Mouse (Mus musculus) adrenal gland, postnatal 36 days (tissue): Measurements from ENCODE around the gene St6galnac4. TPM values are rescaled to one million over a fixed set of nuclear protein-coding genes. Genes with fewer than 3 reads are reported as not detected.

Experiments
- DNase-seq, 2 experiments: peaks; one replicate each; pipeline ENCODE4 v3.0.0; 2021; ENCODE audit warnings: mixed read lengths in 1 of 2
- total RNA-seq, 2 experiments: library from RNA; stranded (reverse); gene quantifications; 2 replicates each; pipeline ENCODE4 v1.2.3; 2021

St6galnac4 gene
- total RNA-seq, 2 experiments from 2014 or later = 7.9 to 11.0 TPM

DNA sequence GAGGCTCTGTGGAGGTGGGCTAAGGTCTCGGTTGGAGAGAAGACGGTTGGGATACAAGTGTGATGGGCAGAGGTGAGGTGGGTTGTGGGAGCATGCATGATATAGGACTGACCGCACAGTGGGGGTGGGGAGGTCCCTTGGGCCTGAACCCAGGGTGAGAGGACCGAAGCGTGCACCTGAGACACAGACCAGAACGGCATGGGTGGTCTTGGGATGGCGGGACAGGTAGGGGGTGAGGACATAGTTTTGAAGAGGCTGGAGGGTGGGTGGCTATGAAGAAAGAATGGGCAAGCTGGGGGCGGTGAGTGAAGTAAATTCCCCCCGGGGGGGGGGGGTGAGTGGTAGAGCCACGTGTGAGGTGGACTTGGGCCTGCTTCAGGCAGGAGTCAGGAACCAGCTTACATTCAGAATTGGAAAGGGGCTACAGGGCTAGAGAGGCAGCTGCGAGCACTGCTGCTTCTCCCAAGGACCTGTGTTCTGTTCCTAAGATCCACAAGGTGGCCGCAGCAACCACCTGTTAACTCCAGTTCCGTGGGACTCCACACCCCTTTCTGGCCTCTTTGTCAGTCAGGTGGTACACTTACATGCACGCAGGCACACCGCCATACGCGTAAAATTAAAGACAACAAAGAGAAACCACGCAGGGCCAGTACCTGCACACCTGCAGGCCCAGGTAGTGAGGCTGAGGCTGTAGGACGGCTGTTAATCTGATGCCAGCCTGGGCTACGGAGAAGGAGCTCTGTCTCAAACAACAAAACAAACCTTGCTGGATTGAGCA lies 40.6 kb downstream of the St6galnac4 start:
- peak in 1 of 2 experiments; percentile 16 for DNase-seq

DNA sequence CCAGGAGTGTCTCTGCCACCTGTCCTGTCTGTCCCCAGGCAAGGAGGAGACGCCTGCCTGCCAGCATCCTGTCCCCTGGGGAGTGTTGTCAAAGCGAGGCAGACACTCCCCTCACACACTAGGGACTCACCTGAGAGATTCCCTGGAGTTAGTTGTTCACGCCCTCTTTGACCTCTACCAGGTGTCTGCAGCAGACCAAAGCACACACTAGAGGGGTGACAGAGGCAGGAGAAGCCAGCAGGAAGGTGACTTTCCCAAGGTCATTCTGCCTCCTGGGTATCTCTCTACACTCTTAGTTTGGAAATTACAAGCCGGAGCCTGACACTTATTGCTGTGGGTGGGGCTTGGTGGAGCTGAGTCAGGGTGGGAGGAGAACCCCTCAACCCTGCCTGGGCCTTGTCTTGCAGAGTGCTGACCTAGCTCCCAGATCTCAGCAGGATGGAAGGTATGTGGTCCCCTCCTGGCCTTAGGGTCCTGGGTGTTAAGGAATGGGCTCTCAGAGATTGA lies 41.2 kb downstream of the St6galnac4 start:
- DNase-seq = peak; percentile 40 to 64

DNA sequence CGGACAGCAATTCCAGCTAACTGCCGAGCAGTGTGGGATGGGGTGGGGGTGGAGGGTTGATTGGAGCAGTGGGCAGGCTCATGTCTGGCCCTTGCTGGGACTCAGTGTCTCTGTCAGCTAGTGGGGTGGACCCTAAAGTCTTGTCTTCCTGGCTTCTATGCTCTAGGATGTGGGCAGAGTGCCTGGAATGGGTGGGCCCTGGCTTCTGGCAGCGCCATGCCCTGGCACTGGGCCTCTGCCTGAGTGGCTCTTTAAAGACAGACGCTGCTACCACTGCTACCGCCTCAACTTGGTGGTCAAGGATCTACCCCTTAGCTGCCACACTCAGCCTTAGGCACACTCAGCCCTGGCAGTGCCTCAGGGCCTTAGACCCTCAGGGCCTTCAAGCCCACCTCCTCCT lies 41.8 kb downstream of the St6galnac4 start:
- peak; percentile 68 to 79 for DNase-seq

DNA sequence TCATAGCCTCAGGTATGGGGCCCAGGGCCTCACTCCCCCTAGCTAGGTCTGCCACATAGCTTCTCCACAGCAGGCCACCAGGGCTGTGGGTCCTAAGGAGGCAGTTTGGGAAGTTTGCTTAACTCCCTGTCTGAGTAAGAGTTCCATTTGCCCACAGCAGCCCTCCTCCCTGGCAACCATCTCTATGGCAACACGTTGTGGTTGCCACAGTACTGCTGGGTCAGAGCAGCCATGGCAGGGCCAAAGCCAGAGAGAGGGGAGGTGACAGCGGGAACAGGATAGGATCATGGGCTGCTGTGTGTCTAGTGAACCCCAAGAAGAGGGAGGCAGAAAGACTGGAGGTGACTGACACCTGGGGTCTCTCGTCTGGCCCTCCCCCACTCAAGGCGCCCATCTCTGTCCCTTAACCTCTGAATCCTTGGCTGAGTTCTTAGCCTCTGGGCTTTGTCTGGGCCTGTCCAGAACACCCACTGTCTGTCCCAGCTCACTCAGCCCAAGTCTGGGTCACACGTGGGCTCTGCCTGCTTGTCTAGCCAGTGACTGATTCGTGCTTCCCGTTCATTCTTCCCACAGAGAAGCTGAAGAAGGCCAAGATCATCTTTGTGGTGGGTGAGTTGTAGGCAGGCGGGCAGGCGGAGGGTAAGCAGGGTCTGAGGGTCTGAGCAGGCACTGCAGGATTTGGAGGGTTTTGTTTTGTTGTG lies 42.5 kb downstream of the St6galnac4 start:
- peak; percentile 60 to 67 for DNase-seq

DNA sequence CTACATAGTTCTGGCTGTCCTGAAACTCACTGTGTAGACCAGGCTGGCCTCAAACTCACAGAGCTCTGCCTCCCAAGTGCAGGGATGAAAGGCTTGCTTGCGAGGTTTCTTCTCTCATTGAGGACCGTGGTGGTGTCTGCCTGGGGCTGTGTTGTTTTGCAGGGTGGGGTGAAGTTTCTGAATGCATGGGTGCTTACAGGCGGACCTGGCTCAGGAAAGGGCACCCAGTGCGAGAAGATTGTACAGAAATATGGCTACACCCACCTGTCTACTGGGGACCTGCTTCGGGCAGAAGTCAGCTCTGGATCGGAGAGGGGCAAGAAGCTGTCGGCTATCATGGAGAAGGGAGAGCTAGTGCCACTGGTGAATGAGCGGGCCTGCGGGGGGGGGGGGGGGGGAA lies 43.1 kb downstream of the St6galnac4 start:
- no peak for DNase-seq

DNA sequence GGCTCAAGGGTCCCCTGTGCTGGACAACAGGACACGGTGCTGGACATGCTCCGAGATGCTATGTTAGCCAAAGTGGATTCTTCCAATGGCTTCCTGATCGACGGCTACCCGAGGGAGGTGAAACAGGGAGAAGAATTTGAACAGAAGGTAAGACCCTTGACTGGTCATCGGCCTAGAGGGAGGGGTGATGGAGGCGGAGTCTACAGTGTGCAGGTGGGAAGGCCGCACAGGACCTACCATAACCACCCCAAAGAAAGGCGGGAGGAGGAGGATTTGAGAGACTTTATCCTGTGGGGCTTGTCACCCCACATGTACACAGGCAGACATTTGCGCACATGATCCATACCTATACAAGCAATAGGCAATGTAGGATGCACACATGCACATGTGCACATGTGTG lies 44.2 kb downstream of the St6galnac4 start:
- no peak for DNase-seq

DNA sequence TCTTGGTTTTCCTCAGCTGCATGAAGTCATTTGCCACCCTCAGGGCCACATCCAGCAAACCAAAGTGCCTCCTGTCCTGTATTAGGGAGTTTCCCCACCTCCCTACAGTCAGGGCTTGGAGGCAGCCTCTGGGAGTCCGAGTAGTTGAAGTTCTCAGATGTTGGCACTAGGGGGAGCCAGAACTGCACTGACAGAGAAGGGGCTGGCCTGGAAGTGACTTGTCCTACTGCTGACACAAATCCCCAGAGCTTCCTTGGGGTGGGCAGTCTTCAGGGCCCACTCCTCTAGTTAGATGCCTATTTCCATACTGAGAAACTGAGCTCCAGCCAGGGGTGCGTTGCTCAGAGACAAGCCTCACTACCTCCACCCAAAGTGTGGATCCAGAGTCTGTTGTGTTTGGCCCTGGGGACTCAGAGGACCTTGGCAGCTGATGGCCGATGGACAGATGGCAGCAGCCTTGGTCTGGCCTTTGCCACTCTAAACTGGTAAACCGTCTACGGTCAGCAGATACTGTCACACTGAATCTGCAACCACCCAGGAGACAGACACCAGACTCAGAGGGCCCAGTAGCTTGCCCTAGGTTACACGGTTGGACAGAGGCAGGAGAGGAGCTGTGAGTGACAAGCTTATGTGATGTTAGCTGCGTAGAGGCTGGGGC lies 45.0 kb downstream of the St6galnac4 start:
- DNase-seq = peak; percentile 81 to 85

DNA sequence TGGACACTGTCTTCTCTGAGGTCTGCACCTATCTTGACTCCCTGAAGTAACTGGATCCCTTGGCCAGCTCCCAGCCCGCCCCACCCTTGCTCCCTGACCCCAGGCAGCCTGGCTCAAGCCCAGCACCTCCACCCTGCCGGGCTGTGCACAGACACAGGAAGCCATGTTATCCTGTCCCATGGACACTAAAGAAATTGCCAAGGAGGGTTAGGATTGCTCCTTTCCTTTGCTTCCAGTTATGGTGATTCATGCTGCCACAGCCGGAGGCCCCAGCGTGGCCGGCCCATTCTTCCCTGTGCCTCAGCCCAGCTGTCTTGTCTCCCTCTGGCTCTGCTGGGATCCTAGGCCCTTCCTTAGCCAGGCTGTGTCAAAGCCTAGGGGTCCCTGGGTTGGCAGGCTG lies 46.8 kb downstream of the St6galnac4 start:
- peak; percentile 46 to 60 for DNase-seq

DNA sequence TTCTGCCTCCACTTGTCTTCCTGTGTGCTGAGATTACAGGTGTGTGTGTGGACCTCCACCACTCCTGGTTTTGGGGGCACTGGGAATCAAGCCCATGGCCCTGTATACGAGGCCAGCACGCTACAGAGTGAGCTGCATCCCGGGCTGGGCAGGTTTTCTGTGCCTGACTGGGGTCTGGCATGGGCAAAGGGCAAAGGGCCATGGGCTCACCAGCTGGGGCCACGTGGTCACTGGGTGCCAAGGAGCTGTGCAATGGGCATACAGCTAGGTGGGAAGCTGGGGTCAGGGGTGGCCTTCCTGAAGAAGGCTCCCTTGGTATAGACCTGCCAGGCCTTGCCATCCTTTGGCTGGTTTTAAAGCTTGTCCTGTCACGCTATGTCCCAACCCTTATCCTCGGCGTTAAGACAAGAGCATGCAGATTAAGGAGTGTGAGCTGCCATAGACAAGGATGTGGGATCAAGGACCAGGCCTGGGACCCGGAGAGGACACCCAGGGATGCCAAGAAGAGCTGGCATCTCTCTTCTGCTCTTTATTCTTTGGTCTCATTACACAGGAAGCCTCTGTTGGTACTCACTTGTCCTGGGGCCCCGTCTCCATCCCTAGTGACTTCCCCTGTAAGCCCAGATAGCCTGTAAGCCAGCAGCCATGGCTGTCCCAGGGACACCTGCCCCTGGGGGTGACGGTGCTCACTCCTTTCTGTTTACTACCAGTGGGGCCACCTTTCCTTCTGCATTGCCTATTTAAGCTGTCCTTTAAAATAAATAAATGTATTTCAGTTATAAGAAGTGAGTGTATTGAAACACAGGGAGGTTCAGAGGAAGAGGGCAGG lies 47.6 kb downstream of the St6galnac4 start:
- no peak for DNase-seq

DNA sequence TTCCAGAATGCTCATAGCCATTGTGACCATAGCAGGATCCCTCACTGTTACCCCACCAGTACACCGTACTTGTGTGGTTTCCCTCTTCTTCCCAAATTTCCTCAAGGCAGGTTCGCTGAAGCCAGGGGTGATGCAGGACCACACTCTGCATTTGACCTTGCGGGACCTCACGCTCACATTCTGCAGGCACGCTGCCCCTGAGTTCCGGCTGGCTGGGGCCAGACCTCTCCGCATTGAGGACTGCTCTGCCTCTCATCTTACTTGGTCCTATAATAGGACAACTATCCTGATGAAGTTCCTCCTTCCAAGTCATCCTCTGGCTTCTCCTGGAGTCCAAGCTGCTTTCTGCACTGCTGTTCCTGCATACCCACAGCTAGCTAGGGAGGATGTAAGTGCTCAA lies 49.7 kb downstream of the St6galnac4 start:
- no peak for DNase-seq

DNA sequence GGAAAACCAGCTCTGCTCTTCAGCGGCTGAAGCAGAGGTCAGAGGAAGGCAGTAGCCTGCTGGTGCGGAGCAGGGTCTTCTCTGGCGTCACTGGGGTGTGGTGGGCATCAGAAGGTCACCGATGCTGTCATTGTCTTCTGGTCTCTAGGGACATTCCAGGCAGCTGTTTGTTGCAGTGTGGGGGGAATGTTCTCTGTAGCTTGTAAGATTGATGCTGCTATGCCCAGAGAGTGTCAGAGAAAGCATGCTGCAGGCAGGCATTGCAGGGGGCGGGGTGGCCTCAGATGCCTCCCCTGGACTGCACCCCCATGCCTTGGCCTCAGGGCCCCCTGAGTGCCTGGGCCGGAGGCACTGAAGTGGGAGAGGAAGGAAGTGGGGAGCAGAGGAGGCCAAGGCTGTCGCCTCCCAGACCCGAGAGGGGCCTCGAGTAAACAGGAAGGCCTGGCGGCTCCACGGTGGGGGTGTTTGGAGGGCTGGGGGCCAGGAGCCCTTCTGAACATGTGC lies 50.9 kb downstream of the St6galnac4 start:
- DNase-seq = peak; percentile 69 to 81

DNA sequence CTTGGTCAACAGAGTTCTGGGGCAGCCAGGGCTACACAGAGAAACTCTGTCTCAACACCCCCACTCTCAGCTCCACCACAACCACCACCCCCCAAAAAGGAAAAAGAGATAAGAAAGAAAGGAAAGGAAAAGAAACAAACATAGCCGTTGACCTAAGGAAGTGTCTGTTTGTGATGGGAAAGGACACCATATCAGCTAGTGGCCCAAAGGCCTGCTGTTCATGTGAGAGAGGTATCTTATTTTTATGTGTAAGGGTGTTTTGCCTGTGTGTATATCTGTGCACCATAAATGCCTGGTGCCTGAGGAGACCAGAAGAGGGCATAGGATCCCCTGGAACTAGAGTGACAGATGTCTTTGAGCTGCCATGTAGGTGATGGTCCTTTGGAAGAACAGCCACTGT lies 52.7 kb downstream of the St6galnac4 start:
- no peak for DNase-seq

DNA sequence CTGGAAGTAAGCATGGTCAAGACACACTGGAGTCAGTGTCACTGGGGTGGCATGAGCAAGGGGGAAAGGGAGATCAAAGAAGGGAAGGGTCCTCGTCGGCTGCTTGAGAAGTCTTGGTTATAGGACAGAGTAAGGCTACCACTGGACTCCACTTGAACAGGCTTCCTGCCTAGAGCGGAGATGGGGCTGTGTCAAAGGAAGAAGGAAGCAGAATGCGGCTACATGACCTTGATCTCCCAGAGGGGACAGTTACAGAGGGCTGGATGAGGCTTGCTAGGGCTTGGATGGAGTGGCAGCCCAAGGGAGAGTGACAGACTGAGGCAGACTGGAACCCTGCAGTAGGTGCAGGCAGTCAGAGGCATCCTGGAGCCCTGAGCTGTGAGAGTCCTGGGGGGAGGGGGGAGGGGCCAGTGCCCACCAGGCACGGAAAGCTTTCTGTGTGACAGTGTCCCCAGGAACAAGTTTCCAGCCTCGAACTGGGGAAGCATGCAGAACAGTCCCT lies 53.7 kb downstream of the St6galnac4 start:
- no peak for DNase-seq

DNA sequence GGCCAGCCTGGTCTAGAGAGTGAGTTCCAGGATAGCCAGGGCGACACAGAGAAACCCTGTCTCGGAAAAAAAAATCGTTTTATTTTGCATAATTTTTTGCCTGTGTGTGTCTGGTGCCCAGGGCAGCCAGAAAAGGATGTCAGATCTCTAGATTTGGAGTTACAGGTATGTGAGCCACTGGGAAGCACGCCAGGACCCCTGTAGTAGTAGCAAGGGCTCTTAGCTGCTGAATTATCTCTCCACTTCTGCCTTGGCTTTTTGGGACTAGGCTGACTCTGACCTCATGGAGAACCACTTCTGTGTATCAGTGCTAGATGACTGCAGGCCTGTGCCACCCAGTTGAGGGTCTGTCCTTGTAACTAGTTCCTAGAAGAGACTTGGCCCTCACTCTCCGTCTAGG lies 54.9 kb downstream of the St6galnac4 start:
- DNase-seq = no peak

DNA sequence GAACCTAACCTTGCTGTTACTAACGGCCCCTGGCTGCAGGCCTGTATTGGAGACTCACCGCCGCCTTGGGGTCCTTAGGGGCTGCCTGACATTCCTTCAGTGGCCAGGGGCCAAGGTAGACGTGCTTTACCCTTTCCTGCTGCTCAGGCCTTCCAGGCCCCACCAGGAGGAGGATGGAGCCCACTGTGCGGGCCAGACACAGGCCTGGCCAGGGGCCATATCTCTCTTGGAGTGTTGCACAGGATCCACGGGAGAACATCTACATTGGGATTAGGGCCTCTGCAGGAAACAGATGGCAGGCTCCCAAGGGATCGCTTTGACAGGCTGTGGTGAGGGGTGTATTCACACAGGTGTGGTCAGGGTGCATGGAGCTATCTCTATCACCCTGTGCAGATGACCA lies 55.9 kb downstream of the St6galnac4 start:
- DNase-seq = peak in 1 of 2 experiments; percentile 42

DNA sequence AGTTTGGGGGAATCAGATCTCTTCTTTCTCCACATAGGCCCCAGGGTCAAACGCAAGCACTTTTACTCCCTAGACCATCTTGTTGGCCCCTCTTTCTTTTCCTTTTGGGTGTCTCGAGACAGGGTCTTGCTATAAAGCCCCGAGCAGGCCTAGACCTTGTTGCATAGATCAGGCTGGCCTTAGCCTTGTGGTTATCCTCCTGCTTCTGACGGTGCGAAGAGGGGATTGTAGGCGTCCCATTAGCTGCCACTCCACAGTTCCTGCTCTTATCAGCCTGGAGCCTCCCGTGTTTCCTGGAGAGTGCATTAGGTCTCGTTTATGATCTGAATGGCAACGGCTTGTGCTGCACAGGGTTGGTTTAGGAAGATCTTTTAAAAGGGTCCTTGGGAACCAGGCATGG lies 57.2 kb downstream of the St6galnac4 start:
- no peak for DNase-seq

DNA sequence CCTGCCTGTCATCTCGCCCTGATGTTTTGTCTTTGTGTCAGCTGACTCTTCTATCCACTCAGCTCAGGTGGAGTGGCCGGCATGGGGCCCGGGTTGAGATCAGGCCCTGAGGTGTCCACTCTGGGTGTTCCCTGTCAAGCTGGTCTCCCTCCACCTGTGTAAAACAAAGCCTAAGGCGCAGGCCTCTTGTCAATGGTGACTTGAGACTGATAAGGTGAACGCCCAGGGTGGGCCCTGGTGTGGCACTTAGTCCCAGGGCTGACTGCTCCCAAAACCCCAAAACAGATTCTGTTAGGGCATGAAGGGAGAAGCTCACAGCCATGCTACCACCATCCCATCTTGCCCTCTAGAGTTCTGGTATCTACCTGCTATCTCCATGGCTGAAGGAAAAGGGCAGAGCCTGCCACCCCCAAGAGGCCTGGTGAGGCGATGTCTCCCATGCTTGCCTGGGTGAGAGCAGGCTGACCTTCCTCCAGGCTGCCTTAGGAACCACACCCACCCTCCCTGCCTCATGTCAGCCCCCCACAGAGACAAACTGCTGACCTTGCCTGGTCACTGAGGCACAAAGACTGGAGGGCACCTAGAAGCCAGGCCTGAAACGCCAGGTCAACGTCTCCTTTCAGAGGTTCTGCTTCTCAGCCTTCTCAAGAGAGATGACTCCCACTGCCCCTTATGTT lies 58.0 kb downstream of the St6galnac4 start:
- DNase-seq = no peak

DNA sequence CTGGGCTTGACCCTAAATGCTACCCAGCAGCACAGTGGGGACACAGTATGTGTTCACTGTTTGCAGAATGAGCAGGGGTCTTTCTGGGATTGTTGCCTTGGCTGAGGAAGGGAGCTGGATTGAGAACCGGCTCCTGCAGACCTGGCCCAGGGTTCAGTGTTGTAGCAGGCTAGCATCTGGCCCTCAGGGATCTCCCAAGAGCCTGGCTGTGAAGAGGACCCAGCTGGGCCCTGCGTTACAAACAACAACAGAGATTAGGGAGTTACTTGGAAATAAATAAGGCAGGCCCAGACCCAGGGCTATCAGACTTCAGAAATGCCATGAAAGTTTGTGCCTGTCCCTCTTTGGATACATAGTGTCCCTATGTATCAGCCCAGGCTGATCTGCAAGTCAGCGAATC lies 58.8 kb downstream of the St6galnac4 start:
- DNase-seq = no peak

DNA sequence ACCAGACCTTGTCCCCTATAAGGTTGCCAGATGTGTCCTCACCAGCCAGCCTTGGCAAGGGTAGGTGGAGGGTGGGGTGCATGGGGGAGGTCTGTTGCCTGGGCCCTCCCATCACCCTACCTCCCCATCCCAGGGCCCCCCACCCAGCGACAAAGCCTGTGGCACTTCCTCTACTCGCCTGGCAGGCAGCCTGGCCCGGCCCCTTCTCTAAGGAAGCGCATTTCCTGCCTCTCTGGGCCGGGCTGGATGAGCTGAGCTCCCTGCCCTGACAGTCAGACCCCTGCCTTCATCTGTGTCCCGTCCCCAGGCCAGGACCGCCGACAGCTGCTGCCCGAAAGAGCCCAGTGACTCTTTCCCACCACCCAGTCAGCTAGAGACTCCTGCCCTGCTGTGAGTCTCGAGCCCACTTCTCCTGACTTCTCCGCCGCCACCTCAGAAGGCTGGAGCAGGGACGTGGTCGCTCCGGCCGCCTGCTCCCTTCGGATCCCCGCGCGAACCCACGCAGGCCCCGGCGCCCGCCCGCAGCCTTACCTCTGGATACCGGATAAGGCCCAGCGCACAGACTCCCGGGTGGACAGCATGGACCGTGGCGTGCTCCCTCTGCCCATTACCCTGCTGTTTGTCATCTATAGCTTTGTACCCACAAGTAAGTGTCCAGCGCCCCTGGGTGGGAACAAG lies 59.6 kb downstream of the St6galnac4 start, which contains the start of gene Eng:
Eng (plus strand) TSS at position 217 of the 678 bp plus-strand sequence.
- DNase-seq = peak; percentile 67 to 82

DNA sequence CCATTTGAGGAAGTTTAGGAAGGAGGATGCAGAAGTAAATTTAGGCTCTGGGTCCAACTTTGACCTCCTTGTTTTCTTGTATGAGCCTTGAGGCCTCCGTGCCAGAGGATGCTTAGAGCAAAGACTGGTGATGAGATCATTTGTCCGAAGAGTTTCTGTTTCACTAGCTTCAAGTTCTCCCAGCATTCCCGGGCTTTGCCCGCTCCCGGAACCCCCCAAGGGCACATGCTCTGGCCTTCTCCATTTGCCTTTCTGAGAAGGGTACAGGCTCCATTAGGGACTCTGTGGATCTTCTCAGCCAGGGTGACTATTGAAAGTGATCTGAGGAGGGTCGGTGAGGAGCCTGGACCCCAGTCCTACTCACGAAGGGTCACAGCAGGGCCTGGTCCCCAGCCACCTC lies 60.5 kb downstream of the St6galnac4 start:
- DNase-seq = no peak
